Mouse (Mus musculus) E14TG2a.4 (cell line): ENCODE measurements around the gene Pomt2.

ENCODE experiments used
- H3K27me3 ChIP-seq: 2 replicates; pipeline ENCODE4 v1.6.1; 2014; ENCODE audit warnings: low read length, control low read depth; ENCODE audit not compliant: insufficient read depth
- H3K36me3 ChIP-seq: 2 replicates; pipeline ENCODE4 v1.6.1; 2014; ENCODE audit warnings: low read length, control low read depth; ENCODE audit not compliant: insufficient read depth
- H3K4me1 ChIP-seq: replicated peaks from 2 replicates; pipeline ENCODE4 v1.6.1; 2014; ENCODE audit warnings: low read depth, low read length, control low read depth
- H3K4me3 ChIP-seq: replicated peaks from 2 replicates; pipeline ENCODE4 v1.5.1; 2014; ENCODE audit warnings: mild to moderate bottlenecking, low read length
- H3K9me3 ChIP-seq: 2 replicates; pipeline ENCODE4 v1.6.1; 2014; ENCODE audit warnings: low read length, control low read depth
- CTCF ChIP-seq: conservative IDR thresholded peaks from 2 replicates; pipeline ENCODE4 v1.5.1; 2014; ENCODE audit warnings: low read length
- NANOG ChIP-seq: IDR thresholded peaks from 2 replicates; pipeline ENCODE4 v1.6.1; 2014; ENCODE audit warnings: borderline replicate concordance, low read length, mixed read lengths
- POU5F1 ChIP-seq: IDR thresholded peaks from 2 replicates; pipeline ENCODE4 v1.6.1; 2014; ENCODE audit warnings: low read length, borderline replicate concordance

The Pomt2 gene

DNA sequence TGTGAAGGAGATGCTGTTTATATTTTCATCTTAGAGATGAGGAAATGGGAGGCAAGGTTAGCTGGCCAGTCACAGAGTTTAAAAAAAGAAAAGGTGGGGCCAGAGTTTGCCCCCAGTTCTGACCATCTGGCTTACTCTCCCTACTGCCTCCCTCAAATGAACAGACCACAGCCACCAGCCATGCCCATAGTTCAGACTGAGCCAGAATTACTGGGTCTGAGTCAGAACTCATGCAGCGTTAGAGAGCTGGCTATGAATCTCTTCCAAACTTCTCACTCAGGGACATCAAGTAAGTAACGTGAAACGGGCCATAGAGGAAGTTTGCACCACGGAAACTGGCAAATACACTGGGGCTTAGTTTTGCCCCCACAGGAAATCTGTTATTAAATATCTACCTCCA lies 43.0 kb downstream of the Pomt2 start:
- H3K27me3 ChIP-seq = peaks cover 53% of the 10 kb centered on the region
- no peak overlapping the region for H3K4me3 ChIP-seq
- peaks cover 11% of the 10 kb centered on the region for H3K4me1 ChIP-seq
- peaks cover 19% of the 10 kb centered on the region for H3K36me3 ChIP-seq
- no peaks in the 10 kb centered on the region for H3K9me3 ChIP-seq
- TF ChIP-seq NANOG (no peak), POU5F1 (no peak), CTCF (no peak)

GRCm38 (mm10) chr12:87103471-87103870 lies 44.3 kb downstream of the Pomt2 start:
- Histone ChIP-seq H3K4me3 (no peak overlapping the region), H3K36me3 (peaks cover 5% of the 10 kb centered on the region), H3K27me3 (peaks cover 67% of the 10 kb centered on the region), H3K4me1 (peaks cover 11% of the 10 kb centered on the region), H3K9me3 (no peaks in the 10 kb centered on the region)
- TF ChIP-seq NANOG = no peak

DNA sequence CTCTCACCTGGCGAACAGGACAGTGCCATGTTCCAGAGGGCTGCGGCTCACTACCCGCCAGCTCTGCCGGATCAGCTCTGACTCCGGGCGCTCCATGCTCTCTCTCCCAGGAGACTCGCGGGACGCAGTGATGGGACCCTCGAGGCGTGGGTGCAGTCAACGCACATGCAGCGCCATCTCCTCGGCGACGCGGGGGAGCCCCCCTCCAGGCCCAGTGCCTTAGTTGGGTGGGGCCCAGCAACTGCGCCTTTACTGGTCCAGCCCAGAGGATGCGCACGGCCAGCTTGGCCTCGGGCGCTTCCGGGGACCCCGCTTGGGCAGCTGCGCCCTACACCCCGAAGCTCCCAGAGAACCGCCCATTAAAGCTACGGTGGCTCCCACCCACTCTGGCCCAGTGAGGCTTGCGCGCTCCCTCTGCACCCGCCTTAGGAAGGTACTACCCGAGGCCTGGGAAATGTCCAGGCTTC lies 45.6 kb downstream of the Pomt2 start, which contains the start of gene Ngb:
Ngb (minus strand) TSS at position 375 of the 467 bp plus-strand sequence.
- Histone ChIP-seq H3K9me3 (no peaks in the 10 kb centered on the region), H3K36me3 (no peaks in the 10 kb centered on the region), H3K4me3 (peak within 1 kb of the TSS; percentile 78), H3K4me1 (peaks cover 11% of the 10 kb centered on the region), H3K27me3 (peaks cover 79% of the 10 kb centered on the region)
- no peak for TF ChIP-seq NANOG

GRCm38 (mm10) chr12:87100331-87100730 lies 47.4 kb downstream of the Pomt2 start:
- Histone ChIP-seq H3K4me1 (peaks cover 11% of the 10 kb centered on the region), H3K4me3 (no peak overlapping the region), H3K9me3 (no peaks in the 10 kb centered on the region), H3K27me3 (peaks cover 87% of the 10 kb centered on the region), H3K36me3 (no peaks in the 10 kb centered on the region)
- TF ChIP-seq CTCF (no peak), POU5F1 (no peak), NANOG (no peak)

DNA sequence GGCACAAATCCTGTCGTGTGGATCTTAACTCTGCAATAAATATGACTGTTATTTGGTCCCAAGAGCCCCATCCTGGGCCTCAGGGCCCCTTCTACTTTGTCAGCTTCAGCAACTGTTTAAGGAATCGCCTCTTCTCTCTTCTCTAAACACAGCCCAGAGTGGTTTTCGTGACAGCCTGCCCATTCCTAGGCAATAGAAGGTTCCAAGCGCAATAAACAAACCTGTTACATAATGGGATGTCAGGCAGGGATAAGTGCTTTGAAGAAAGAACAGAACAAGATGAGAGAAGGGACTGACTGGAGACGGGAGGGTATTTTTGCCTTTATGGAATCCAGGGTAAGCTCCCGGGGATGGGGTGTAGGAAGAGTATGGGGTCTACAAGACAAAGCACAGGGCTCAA lies 54.1 kb downstream of the Pomt2 start:
- H3K4me3 ChIP-seq = no peak overlapping the region
- TF ChIP-seq POU5F1 = no peak
- TF ChIP-seq NANOG = no peak
- no peak for TF ChIP-seq CTCF
- peaks cover 35% of the 10 kb centered on the region for H3K27me3 ChIP-seq
- H3K9me3 ChIP-seq = no peaks in the 10 kb centered on the region
- H3K4me1 ChIP-seq = peaks cover 5% of the 10 kb centered on the region; the same call in 1 of the 2 replicates
- no peaks in the 10 kb centered on the region for H3K36me3 ChIP-seq

- H3K4me1 ChIP-seq = peaks cover 6% of the 10 kb centered on the region; the same call in 1 of the 2 replicates
- no peak for TF ChIP-seq CTCF
- no peak for TF ChIP-seq NANOG
- no peak for TF ChIP-seq POU5F1
- peaks cover 31% of the 10 kb centered on the region for H3K27me3 ChIP-seq
- no peaks in the 10 kb centered on the region for H3K36me3 ChIP-seq
- H3K4me3 ChIP-seq = no peak overlapping the region
- no peaks in the 10 kb centered on the region for H3K9me3 ChIP-seq
These were observed 54.5 kb downstream of the Pomt2 start for GRCm38 (mm10) chr12:87093249-87093648.

DNA sequence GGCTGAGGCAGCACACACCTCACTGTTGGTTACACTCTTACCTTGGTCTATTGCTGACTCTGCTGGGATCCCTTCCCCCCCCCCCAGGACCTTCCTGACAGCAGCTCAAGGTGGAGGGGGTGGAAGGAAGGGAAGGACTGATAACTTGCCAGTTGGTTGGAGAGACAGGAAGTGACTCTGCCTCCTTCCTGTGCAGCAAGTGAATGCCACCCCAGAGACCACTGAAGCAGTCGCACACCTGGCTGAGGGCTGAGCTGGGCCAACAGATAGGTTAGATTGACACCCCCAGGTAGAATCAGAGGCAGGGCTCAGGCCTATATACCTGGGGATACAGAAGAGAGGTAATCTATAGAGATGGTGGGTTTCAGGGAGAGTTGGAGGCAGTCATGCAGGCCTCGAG lies 55.9 kb downstream of the Pomt2 start:
- H3K4me1 ChIP-seq = peaks cover 15% of the 10 kb centered on the region
- no peak overlapping the region for H3K4me3 ChIP-seq
- H3K36me3 ChIP-seq = no peaks in the 10 kb centered on the region
- TF ChIP-seq NANOG (no peak), POU5F1 (no peak), CTCF (no peak)
- H3K27me3 ChIP-seq = peaks cover 18% of the 10 kb centered on the region
- H3K9me3 ChIP-seq = no peaks in the 10 kb centered on the region

- Histone ChIP-seq H3K36me3 (no peaks in the 10 kb centered on the region), H3K4me1 (peaks cover 23% of the 10 kb centered on the region), H3K9me3 (no peaks in the 10 kb centered on the region), H3K4me3 (no peak overlapping the region), H3K27me3 (peaks cover 7% of the 10 kb centered on the region)
- TF ChIP-seq CTCF = no peak
- no peak for TF ChIP-seq POU5F1
- no peak for TF ChIP-seq NANOG
These were observed 58.1 kb downstream of the Pomt2 start for GRCm38 (mm10) chr12:87089701-87090100.

DNA sequence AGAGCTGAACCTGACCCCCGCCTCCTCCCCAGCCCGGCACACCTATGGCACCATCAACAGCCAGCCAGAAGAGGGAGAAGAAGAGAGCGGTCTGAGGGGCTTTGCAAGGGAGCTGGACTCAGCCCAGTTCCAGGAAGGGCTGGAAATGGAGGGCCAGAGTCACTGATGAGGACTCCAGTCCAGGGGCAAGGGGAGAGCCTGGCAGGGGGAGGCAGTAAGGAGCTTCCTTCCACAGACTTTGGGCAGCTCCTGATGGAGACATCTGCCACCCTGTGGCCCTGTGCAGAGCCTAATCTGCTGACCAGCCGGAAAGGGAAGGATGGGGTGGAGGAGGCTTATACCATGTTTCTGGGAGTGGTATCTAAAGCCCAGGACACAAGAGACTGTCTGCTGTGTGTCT lies 58.5 kb downstream of the Pomt2 start:
- Histone ChIP-seq H3K4me1 (peaks cover 23% of the 10 kb centered on the region), H3K9me3 (no peaks in the 10 kb centered on the region), H3K27me3 (peaks cover 4% of the 10 kb centered on the region), H3K4me3 (no peak overlapping the region), H3K36me3 (no peaks in the 10 kb centered on the region)
- TF ChIP-seq NANOG (no peak), CTCF (no peak), POU5F1 (no peak)

DNA sequence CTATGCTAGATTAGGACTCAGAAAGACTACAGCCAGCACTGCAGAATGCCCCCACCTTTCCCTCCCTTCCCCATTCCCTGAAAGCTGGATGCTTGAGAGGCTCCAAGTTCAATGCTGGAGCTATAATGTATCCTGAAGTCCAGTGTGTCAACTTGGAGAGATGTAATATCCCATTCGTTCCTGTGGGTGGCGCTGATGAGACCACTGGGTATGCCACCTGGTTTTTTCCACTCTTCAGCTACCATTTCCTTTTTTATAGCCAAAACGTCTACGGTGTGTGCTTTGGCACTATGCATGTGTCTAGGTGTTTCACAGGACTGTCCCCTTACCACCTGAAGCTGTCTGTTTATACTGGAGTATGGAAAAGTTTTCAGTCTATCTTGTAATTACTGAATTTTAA lies 59.4 kb downstream of the Pomt2 start:
- no peaks in the 10 kb centered on the region for H3K27me3 ChIP-seq
- H3K4me1 ChIP-seq = peaks cover 25% of the 10 kb centered on the region
- H3K36me3 ChIP-seq = no peaks in the 10 kb centered on the region
- H3K9me3 ChIP-seq = no peaks in the 10 kb centered on the region
- no peak overlapping the region for H3K4me3 ChIP-seq
- TF ChIP-seq POU5F1 = no peak
- peak; percentile 93 for TF ChIP-seq CTCF
- no peak for TF ChIP-seq NANOG
